Mouse (Mus musculus): ENCODE results near the gene Rab21. TPM values are rescaled to one million over a fixed set of nuclear protein-coding genes. Genes with fewer than 3 reads are reported as not detected.

Rab21 gene
- total RNA-seq (2023): 100 to 1,000 TPM in 1 of 2 experiments, 10 to 100 TPM in 1; 98.3 to 104 TPM

GRCm38 (mm10) chr10:115315473-115316171, at the start of gene Rab21:
Gene Rab21, minus strand, starts transcription at chr10:115315594.

GRCm38 (mm10) chr10:115361840-115362622, 46.6 kb upstream of the Rab21 start, which contains the start of gene Tmem19:
Gene Tmem19, minus strand, starts transcription at chr10:115362501.

GRCm38 (mm10) chr10:115251088-115251934, 64.1 kb downstream of the Rab21 start, which contains the start of gene Tbc1d15:
Gene Tbc1d15, minus strand, starts transcription at chr10:115251467.

Other genes starting within 250 kb of the Rab21 start
- not detected for gene Tph2, start 130.6 kb downstream of the Rab21 start, total RNA-seq (2023)
- 10 to 100 TPM; 82.8 to 99.6 TPM for gene Tbc1d15, start 64.1 kb downstream of the Rab21 start, total RNA-seq (2023)
- gene Tmem19, start 46.9 kb upstream of the Rab21 start, total RNA-seq (2023): 10 to 100 TPM; 32.1 to 33.8 TPM
- 1 to 10 TPM; 7.7 to 9.9 TPM for gene Thap2, start 68.8 kb upstream of the Rab21 start, total RNA-seq (2023)
- gene Zfc3h1, start 69.4 kb upstream of the Rab21 start, total RNA-seq (2023): 10 to 100 TPM; 86.0 to 89.9 TPM